Mouse (Mus musculus) hindbrain, embryonic 16.5 days (tissue): Measurements from ENCODE around the gene Il1a. TPM values are rescaled to one million over a fixed set of nuclear protein-coding genes. Genes with fewer than 3 reads are reported as not detected.

Source experiments
- ATAC-seq: fragments of 200-750 bp; cut with Nextera tagmentation; 2 replicates; pipeline ENCODE4 v1.8.0; 2017; ENCODE audit warnings: moderate TSS enrichment, moderate library complexity
- H3K27ac ChIP-seq: fragments of 300-500 bp; sonication (generic); 2 replicates; pipeline ENCODE4 v1.5.1; 2014; ENCODE audit warnings: low read depth, mild to moderate bottlenecking, control low read depth, low read length, moderate library complexity
- H3K27me3 ChIP-seq: fragments of 300-500 bp; sonication (generic); replicated peaks from 2 replicates; pipeline ENCODE4 v1.6.1; 2014; ENCODE audit warnings: low read length; ENCODE audit not compliant: control insufficient read depth, insufficient read depth
- H3K36me3 ChIP-seq: fragments of 300-500 bp; sonication (generic); 2 replicates; pipeline ENCODE4 v1.6.1; 2014; ENCODE audit warnings: mild to moderate bottlenecking, low read length, moderate library complexity, mixed read lengths; ENCODE audit not compliant: control insufficient read depth, insufficient read depth
- H3K4me1 ChIP-seq: fragments of 300-500 bp; sonication (generic); 2 replicates; pipeline ENCODE4 v1.6.1; 2014; ENCODE audit warnings: low read depth, low read length; ENCODE audit not compliant: control insufficient read depth, insufficient read depth
- H3K4me2 ChIP-seq: fragments of 300-500 bp; sonication (generic); 2 replicates; pipeline ENCODE4 v1.6.1; 2014; ENCODE audit warnings: mild to moderate bottlenecking, low read length, control low read depth, moderate library complexity
- H3K4me3 ChIP-seq: fragments of 300-500 bp; sonication (generic); 2 replicates; pipeline ENCODE4 v1.5.1; 2014; ENCODE audit warnings: mild to moderate bottlenecking, low read length, control low read depth, moderate library complexity
- H3K9ac ChIP-seq: fragments of 300-500 bp; sonication (generic); 2 replicates; pipeline ENCODE4 v1.6.1; 2014; ENCODE audit warnings: low read depth, mild to moderate bottlenecking, control low read depth, low read length, moderate library complexity
- H3K9me3 ChIP-seq: fragments of 300-500 bp; sonication (generic); 2 replicates; pipeline ENCODE4 v1.6.1; 2014; ENCODE audit warnings: mild to moderate bottlenecking, low read length, moderate library complexity; ENCODE audit not compliant: control insufficient read depth
- WGBS: fragments of 180-500 bp; shearing (Covaris S2); extraction: QIAGEN DNeasy Blood & Tissue Kit; methylation state at CpG from one replicate; pipeline ENCODE4 v1.1.7; 2014; 5-methylcytosine and 5-hydroxymethylcytosine counted together
- polyA plus RNA-seq: library from polyadenylated mRNA; unstranded; fragments of >200 nt; fragmentation: Nextera tagmentation; extraction: Ambion mirVana; gene quantifications from 2 replicates; pipeline ENCODE4 v1.2.1, GENCODE M21; 2015

The Il1a gene
- polyA plus RNA-seq, 1 experiment from 2014 or later, result 0.34 TPM

DNA sequence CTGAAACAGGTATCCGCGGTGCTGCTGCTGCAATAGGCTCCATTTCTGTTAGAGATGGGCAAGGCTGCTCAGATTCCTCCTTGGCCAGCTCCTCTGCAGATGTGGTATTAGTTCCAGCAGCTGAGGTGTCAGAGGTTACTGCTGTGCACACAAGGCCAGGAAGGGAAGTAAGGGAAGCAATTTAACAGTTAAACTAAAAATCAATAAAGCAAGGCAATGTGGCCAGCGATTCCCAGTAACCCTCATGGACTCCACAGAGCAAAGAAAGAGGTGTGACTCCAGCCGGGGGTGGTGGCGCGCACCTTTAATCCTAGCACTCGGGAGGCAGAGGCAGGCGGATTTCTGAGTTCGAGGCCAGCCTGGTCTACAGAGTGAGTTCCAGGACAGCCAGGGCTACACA lies 39.2 kb downstream of the Il1a start:
- H3K4me3 ChIP-seq, result no peak overlapping the region
- no peaks in the 10 kb centered on the region for H3K4me1 ChIP-seq
- ATAC-seq, result no peak
- no peaks in the 10 kb centered on the region for H3K36me3 ChIP-seq
- 91% methylated on average over 9 of the region's 9 CpGs for WGBS
- H3K9ac ChIP-seq, result no peak overlapping the region
- no peak overlapping the region for H3K27ac ChIP-seq
- H3K27me3 ChIP-seq, result no peaks in the 10 kb centered on the region
- no peaks in the 10 kb centered on the region; the same call in 1 of the 2 replicates for H3K9me3 ChIP-seq
- H3K4me2 ChIP-seq, result no peak overlapping the region

DNA sequence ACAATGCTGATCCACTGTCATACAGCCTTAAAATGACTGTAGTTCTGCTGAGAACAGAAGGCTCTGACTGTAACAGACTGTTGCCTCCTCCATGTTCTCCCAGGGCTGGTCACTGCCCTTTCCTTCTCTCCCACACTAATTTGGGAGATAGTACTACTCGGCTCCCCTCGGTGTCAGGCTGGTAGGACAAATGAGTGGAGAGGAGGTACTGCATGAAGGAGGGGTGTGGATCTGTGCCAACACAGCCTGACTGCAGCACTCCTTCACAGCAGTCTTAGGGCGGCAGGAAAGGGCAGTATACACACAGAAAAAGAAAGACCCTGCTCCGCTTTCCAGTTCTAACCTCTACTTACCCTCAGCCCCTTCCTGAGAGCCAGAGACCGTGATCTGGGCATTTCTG lies 39.8 kb downstream of the Il1a start:
- H3K27me3 ChIP-seq, result no peaks in the 10 kb centered on the region
- no peak overlapping the region for H3K4me2 ChIP-seq
- WGBS, result 95% methylated on average over 5 of the region's 5 CpGs
- ATAC-seq, result no peak
- no peak overlapping the region for H3K4me3 ChIP-seq
- H3K9ac ChIP-seq, result no peak overlapping the region
- H3K4me1 ChIP-seq, result no peaks in the 10 kb centered on the region
- no peak overlapping the region for H3K27ac ChIP-seq
- no peaks in the 10 kb centered on the region for H3K36me3 ChIP-seq
- H3K9me3 ChIP-seq, result no peaks in the 10 kb centered on the region; the same call in 1 of the 2 replicates

DNA sequence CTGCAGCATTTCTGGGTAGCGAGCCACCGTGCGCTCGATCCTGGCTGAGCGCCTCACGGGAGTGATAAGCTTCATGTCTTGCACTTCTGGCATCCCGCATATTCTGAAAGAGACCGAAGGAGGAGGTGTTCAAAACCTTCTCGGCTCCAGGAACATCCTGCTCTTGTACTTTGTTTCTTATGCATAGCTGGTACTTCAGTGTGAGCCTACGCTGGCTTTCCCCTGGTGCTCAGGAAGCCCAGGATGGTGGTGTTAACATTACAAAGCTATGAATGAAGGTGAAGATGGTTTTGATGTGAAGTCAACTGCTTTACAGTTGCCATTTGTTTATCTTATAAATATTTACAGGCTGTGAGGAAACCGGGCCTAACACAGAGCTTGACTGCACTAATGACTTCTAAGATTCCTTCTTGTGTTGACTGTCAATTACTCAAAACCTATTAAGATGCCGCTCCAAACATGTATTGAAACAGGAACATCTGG lies 40.6 kb downstream of the Il1a start:
- H3K4me2 ChIP-seq, result no peak overlapping the region
- H3K27me3 ChIP-seq, result no peaks in the 10 kb centered on the region
- no peaks in the 10 kb centered on the region; the same call in 1 of the 2 replicates for H3K9me3 ChIP-seq
- no peak for ATAC-seq
- H3K36me3 ChIP-seq, result no peaks in the 10 kb centered on the region
- H3K9ac ChIP-seq, result no peak overlapping the region
- 96% methylated on average over 12 of the region's 12 CpGs for WGBS
- no peaks in the 10 kb centered on the region for H3K4me1 ChIP-seq
- no peak overlapping the region for H3K27ac ChIP-seq
- no peak overlapping the region for H3K4me3 ChIP-seq

DNA sequence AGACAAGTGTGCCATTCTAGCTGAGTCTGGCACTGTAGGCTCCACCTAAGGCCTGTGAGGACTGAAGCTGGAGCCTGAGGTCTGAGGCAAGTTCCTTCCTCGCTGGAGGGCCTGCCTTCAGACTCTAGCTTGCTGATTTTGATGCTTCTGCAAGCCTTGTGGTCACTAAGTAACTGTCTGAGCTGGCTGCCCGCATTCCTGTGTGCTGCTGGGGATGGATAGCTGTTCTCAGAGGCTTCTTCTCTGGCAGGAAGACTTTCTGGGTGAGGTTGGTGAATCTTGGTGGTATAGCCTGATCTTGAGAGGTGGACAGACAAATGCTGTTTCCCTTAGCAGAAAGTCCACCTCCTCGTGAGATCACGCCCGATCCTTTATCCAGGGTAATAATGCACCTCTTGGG lies 42.0 kb downstream of the Il1a start:
- H3K36me3 ChIP-seq, result no peaks in the 10 kb centered on the region
- H3K4me2 ChIP-seq, result no peak overlapping the region
- no peaks in the 10 kb centered on the region for H3K4me1 ChIP-seq
- 94% methylated on average over 5 of the region's 5 CpGs for WGBS
- H3K27me3 ChIP-seq, result no peaks in the 10 kb centered on the region
- no peaks in the 10 kb centered on the region; the same call in 1 of the 2 replicates for H3K9me3 ChIP-seq
- no peak overlapping the region for H3K9ac ChIP-seq
- H3K4me3 ChIP-seq, result no peak overlapping the region
- H3K27ac ChIP-seq, result no peak overlapping the region
- no peak for ATAC-seq

DNA sequence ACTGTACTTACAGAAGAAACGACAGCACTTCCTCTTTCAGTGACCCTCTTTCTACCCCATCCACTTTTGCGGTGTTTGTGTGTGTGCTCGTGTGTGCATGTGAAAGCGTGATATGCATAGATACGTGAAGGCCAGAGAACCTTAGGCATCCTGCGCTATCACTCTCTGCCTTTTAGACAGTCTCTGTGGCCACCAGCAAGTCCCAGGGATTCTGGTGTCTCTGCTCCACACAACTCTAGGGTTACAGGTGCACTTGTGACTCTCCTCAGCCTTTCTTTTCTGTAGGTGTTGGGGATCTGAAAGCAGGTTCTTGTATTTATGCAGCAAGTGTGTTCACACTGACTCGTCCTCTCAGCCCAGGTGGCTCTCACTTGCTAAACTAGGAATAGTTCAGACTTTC lies 44.5 kb downstream of the Il1a start:
- Histone ChIP-seq H3K27ac (no peak overlapping the region), H3K4me3 (no peak overlapping the region)

DNA sequence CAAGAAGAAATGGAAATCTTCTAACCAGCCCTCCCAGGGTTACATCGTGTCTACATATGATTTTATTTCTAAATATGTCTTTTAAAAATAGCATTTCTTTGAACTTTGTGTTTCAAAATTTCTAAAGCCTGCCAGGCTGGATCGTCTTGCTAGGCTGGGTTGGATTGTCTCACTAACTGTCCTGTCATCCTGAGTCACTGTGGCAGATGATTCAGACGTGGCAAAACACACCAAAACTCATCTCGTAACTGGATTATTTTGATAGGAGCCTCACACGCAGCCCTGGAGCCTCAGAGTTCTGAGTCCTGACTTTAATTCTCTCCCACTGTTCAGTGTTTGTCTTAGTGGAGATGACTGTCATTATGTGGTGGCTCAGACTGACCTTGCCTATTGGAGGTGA lies 46.7 kb downstream of the Il1a start:
- 68% methylated on average over 5 of the region's 5 CpGs for WGBS
- Histone ChIP-seq H3K27ac (no peak overlapping the region), H3K4me1 (no peaks in the 10 kb centered on the region), H3K36me3 (no peaks in the 10 kb centered on the region), H3K9ac (no peak overlapping the region), H3K9me3 (no peaks in the 10 kb centered on the region; the same call in 1 of the 2 replicates), H3K4me3 (no peak overlapping the region), H3K4me2 (no peak overlapping the region), H3K27me3 (no peaks in the 10 kb centered on the region)
- ATAC-seq, result no peak

More for the DNA sequence above, 44.5 kb downstream of the Il1a start:
- Histone ChIP-seq H3K36me3 (no peaks in the 10 kb centered on the region), H3K4me1 (no peaks in the 10 kb centered on the region), H3K27me3 (no peaks in the 10 kb centered on the region), H3K9ac (no peak overlapping the region), H3K4me2 (no peak overlapping the region), H3K9me3 (no peaks in the 10 kb centered on the region; the same call in 1 of the 2 replicates)
- 96% methylated on average over 7 of the region's 7 CpGs for WGBS
- no peak for ATAC-seq

DNA sequence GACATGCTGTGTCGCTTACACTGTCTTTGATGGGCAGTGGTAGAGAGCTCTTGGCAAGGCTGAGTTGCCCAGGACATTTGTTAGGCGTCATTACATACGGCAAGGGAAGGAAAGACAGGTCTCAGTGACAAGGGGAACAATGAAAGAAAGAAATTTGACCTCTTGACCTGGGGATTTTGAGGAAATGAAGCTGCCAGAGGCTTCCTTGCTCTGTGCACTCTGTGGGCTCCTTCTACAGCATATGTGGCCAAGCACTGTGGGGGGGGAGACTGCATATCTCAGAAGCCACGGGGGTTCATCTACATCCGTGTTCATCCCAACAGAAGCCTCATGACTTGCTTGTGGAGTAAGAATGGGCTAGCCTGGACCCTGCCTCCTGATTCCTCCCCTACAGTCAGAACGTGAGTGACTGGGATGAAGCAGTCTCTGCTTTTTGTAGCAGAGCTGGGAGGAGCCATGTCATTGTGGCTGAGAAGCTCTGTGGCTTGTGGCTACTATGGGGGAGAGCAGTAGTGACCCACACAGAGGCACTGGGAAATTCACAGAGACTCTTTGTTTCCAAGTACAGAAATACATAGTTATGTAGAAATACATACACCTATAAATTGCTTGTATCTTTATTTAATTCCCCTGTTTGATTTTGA lies 48.5 kb downstream of the Il1a start:
- Histone ChIP-seq H3K4me1 (no peaks in the 10 kb centered on the region), H3K9me3 (no peaks in the 10 kb centered on the region; the same call in 1 of the 2 replicates), H3K4me3 (no peak overlapping the region), H3K9ac (no peak overlapping the region), H3K27ac (no peak overlapping the region), H3K27me3 (no peaks in the 10 kb centered on the region), H3K36me3 (no peaks in the 10 kb centered on the region), H3K4me2 (no peak overlapping the region)
- WGBS, result 52% methylated on average over 6 of the region's 6 CpGs
- ATAC-seq, result no peak

DNA sequence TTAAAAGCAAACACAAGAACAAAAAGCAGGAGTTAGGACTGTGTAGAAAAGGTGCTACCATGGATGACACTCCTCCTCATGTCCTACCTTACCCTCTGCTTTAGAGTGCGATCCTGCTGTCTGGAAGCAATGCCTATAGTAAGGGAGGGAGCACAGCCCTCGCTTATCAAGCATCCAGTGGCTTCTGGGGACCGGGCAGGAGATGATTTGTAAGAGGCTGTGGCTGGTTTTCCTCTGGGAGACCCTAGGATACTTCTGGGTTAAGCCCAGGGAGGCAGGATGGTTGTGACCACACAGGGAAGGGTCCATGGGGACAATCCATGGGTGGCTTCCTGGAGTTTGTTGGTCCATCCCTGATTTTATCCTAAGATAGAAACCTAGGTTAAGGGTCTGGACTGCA lies 49.1 kb downstream of the Il1a start:
- H3K9me3 ChIP-seq, result no peaks in the 10 kb centered on the region
- H3K27ac ChIP-seq, result no peak overlapping the region
- no peaks in the 10 kb centered on the region for H3K27me3 ChIP-seq
- no peak for ATAC-seq
- H3K36me3 ChIP-seq, result no peaks in the 10 kb centered on the region
- H3K4me2 ChIP-seq, result no peak overlapping the region
- no peak overlapping the region for H3K9ac ChIP-seq
- H3K4me3 ChIP-seq, result no peak overlapping the region
- H3K4me1 ChIP-seq, result no peaks in the 10 kb centered on the region
- WGBS, result 71% methylated on average over 3 of the region's 3 CpGs

DNA sequence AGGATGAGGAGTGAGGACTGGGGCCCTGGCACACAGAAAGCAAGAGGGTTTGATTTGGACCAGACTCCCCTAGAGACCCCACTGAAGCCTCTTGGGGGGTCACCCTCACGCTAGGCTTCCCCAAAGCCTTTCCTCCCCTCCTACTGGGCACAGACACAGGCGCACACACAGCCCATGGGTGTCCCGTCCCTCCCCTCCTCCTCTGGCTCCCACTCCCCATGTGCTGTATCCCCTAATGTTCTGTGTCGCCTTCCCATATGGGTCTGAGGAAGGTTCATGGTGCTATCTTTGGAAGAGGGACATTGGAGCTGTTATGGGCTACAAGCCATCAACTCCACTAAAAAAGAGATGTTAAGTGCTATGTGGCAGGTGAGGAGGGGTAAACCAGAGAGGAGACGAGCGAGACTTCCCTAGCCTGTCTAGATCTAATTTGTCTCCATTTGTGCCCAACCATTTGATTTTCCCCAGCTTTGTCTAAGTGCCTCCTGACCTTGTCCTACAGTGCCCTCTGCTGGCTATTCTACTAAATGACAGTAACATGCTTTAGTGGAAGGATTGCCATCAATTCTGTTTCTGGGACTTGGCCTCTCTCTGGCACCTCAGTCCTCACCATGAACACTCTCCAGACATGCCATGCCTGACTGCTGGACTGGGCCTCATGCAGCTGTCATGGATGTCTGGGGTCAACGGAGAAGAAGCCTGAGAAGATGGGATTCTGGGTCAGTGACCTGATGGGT lies 51.1 kb downstream of the Il1a start:
- Histone ChIP-seq H3K27ac (no peak overlapping the region), H3K4me1 (no peaks in the 10 kb centered on the region), H3K4me2 (peak overlapping the region; percentile 28), H3K27me3 (no peaks in the 10 kb centered on the region), H3K9me3 (no peaks in the 10 kb centered on the region), H3K36me3 (no peaks in the 10 kb centered on the region), H3K9ac (no peak overlapping the region; the same call in 1 of the 2 replicates), H3K4me3 (no peak overlapping the region)
- WGBS, result 35% methylated on average over 7 of the region's 7 CpGs
- ATAC-seq, result peak; percentile 91
